Mouse (Mus musculus) macrophage (primary cell): ENCODE results near the gene Serpina12. TPM values are rescaled to one million over a fixed set of nuclear protein-coding genes. Genes with fewer than 3 reads are reported as not detected.

Experiments used
- H3K27ac ChIP-seq: fragments of 350-480 bp; formaldehyde crosslinking; 2 replicates; pipeline ENCODE4 v1.9.0; 2021
- H3K36me3 ChIP-seq: fragments of 350-480 bp; formaldehyde crosslinking; 2 replicates; pipeline ENCODE4 v1.9.0; 2021; ENCODE audit errors: inconsistent target
- H3K4me3 ChIP-seq: fragments of 350-480 bp; formaldehyde crosslinking; 2 replicates; pipeline ENCODE4 v1.9.0; 2021; ENCODE audit errors: inconsistent target
- H3K79me2 ChIP-seq: fragments of 350-480 bp; formaldehyde crosslinking; 2 replicates; pipeline ENCODE4 v1.9.0; 2021; ENCODE audit errors: inconsistent target
- WGBS: methylation state at CpG from one replicate; pipeline ENCODE4 v1.1.7; 2026; ENCODE audit warnings: inconsistent platforms; ENCODE audit not compliant: missing documents; 5-methylcytosine and 5-hydroxymethylcytosine counted together
- polyA plus RNA-seq: library from polyadenylated mRNA; stranded (reverse); fragments of 250-400 nt; gene quantifications from 3 replicates; pipeline ENCODE4 v1.2.4, GENCODE M21; 2018; ENCODE audit warnings: inconsistent platforms
- total RNA-seq, 78 experiments: library from RNA; depleted of rRNA; stranded (reverse); fragments of 250-400 nt; gene quantifications; 1 replicate in 9 of 78; 2 replicates in 24 of 78; 3 replicates in 43 of 78; 4 replicates in 2 of 78; pipeline ENCODE4 v1.2.4; 2018; ENCODE audit warnings: inconsistent platforms in 56 of 78

Gene Serpina12
- total RNA-seq (2018; cell fraction: chromatin; rRNA removed): not detected
- under 1 TPM in 1 of 26 experiments, not detected in 25; under 0.01 TPM for total RNA-seq (2018; cell fraction: cytosol; rRNA removed)
- not detected for total RNA-seq (2018; cell fraction: nucleus; rRNA removed)
- not detected in 3 replicates for polyA plus RNA-seq

DNA sequence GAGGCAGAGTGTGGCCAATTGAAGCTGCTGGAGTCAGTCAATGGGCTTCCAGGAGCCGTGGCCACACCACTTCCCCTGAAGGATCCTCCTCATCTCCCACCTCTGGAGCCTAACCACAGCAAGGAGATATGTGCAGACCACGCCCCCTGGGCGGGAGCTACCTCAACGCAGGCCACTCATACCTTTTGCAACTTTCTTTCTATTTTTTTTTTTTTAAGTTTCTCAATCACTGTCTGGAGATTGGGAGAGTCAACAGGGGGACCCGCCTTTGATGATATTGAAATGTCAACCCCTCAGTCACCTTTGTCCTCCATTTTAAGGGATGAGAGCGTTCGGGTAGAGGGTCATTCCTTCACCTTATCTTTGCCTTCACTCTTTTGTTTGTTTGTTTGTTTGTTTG, at the start of gene Serpina12:
Gene Serpina12, minus strand, starts transcription at position 101 of the 400 bp plus-strand sequence.
- Histone ChIP-seq H3K27ac (no peak within 1 kb of the TSS), H3K4me3 (no peak within 1 kb of the TSS), H3K79me2 (no peaks in the 10 kb centered on the region), H3K36me3 (no peaks in the 10 kb centered on the region)
- WGBS: 80% methylated on average over 5 of the region's 7 CpGs

GRCm38 (mm10) chr12:104091303-104091702, 47.1 kb upstream of the Serpina12 start:
- WGBS: 89% methylated on average over 1 of the region's 1 CpGs
- Histone ChIP-seq H3K4me3 (no peak overlapping the region), H3K27ac (no peak overlapping the region), H3K36me3 (no peaks in the 10 kb centered on the region), H3K79me2 (no peaks in the 10 kb centered on the region)

DNA sequence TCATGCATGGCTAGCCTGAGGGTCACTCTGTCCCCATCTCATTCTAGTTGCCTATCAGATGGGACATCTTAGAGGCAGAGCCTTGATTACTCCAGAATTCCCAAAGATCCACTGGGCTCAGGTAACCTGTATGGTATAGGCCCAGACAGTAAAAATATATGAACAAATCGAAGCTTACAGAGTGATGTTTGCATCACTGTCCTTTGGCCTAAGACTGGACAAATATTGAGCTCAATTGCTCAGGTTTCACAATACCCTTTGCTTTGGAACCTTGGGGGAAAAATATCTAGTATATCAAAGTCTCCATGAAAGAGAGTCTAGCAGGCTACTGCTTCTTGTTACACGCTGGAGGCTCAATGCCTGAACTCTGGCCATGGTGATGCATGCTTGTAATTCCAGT, 45.9 kb upstream of the Serpina12 start:
- Histone ChIP-seq H3K27ac (no peak overlapping the region), H3K4me3 (no peak overlapping the region), H3K36me3 (no peaks in the 10 kb centered on the region), H3K79me2 (no peaks in the 10 kb centered on the region)
- 100% methylated on average over 2 of the region's 2 CpGs for WGBS

- no peaks in the 10 kb centered on the region for H3K36me3 ChIP-seq
- H3K4me3 ChIP-seq: no peak overlapping the region
- H3K79me2 ChIP-seq: no peaks in the 10 kb centered on the region
- no peak overlapping the region for H3K27ac ChIP-seq
- 82% methylated on average over 5 of the region's 5 CpGs for WGBS
These were observed 28.0 kb upstream of the Serpina12 start for GRCm38 (mm10) chr12:104072286-104072685.

DNA sequence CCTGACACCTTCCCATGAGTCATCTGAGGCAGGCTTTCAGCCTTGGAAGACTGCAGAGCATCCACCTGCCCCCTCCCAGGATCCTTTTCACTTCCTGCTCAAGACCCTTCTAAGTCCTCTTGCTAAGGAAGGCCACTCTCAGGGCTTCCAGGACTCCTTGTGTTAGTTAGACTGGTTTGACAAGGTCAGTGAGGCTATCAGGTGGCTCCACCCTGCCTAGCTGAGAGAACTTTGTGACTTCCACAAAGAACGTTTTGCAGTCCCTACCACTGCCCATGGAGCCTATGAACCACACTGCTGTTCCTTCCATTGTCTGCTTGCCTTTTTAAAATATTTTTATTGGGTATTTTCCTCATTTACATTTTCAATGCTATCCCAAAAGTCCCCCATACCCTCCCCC, 27.5 kb upstream of the Serpina12 start:
- Histone ChIP-seq H3K36me3 (no peaks in the 10 kb centered on the region), H3K79me2 (no peaks in the 10 kb centered on the region), H3K4me3 (no peak overlapping the region), H3K27ac (no peak overlapping the region)
- WGBS: 79% methylated on average over 1 of the region's 1 CpGs

DNA sequence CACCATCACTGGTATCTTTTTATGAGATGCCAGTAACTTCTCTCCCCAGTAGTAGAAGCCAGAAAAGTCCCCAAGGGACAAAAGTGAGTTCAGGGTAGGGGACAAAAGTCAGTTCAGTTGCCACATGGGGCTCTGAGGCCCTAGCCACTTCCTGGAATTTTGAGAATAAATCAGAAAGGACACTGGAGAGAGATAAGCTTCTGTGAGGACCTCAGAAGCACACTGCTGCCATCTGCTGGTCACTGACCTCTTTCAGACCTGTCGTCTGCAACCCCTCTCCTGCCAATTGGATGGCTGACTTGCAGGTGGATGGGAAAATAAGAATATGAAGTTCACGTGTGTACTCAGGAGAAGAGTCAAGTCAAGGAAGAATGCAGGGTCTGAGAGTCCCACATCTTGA, 25.4 kb upstream of the Serpina12 start:
- no peaks in the 10 kb centered on the region for H3K36me3 ChIP-seq
- H3K4me3 ChIP-seq: no peak overlapping the region
- no peak overlapping the region for H3K27ac ChIP-seq
- WGBS: 5% methylated on average over 2 of the region's 2 CpGs
- no peaks in the 10 kb centered on the region for H3K79me2 ChIP-seq

DNA sequence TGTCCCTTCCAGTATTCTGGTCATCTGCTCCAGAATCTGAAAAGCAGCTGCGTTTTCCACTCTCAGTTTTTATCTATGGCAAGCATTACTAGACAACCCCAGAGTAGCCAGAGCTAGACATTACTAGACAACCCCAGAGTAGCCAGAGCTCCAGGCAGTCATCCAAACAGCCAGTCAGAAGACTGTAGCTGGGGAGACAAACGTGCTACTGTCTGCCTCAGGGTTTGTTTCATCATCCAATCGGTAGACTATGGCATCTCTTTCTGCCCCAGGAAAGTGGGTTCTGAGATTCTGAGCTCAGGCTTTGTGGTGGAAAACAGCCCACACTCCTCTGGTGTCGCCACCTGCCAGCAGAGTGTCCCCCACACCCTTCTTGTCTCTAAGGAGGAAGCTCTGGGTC, 23.3 kb upstream of the Serpina12 start:
- 3% methylated on average over 4 of the region's 4 CpGs for WGBS
- Histone ChIP-seq H3K36me3 (no peaks in the 10 kb centered on the region), H3K4me3 (peak overlapping the region; percentile 21), H3K27ac (peak overlapping the region; percentile 36), H3K79me2 (no peaks in the 10 kb centered on the region)

DNA sequence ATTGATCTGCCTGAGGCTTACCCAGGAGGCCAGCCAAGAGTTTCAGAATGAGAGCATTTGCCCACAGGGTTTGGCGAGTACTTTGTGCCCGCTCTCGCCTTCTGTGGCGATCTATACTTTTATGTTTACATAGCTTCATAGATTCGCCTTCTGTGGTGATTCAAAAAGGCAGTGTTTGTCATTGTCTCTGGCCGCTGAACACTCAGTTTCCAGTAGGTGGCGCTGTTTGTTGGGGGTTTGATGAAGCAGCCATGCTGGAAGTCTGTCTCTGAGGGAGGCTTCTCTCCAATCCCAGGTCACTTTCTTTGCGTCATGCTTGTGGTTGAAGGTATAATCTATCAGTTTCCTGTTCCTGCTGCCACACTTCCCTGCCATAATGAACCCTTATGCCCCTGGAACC, 22.0 kb upstream of the Serpina12 start:
- 28% methylated on average over 8 of the region's 8 CpGs for WGBS
- H3K27ac ChIP-seq: no peak overlapping the region

DNA sequence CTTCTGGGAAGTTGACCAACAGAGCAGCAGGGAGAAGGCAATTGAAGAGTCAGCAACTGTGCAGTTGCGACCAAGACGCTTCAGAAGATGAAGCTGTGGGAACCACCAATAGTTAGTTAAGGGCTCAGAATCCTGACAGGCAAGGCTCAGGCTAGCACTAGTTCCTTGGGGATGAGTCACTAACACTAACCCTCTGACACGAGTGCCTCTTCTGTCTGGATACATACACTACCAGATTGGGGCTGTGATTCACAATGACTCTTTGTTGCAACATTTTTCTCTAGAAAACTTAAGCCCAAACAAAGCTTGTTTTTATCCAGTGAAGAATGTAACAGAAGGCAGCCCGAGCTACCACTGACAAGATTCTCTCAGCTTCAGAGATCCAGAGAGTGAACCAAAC, 20.8 kb upstream of the Serpina12 start:
- 72% methylated on average over 4 of the region's 4 CpGs for WGBS
- no peaks in the 10 kb centered on the region for H3K36me3 ChIP-seq
- no peak overlapping the region for H3K4me3 ChIP-seq
- no peaks in the 10 kb centered on the region for H3K79me2 ChIP-seq
- H3K27ac ChIP-seq: no peak overlapping the region

More for the DNA sequence above, 22.0 kb upstream of the Serpina12 start:
- Histone ChIP-seq H3K4me3 (no peak overlapping the region), H3K36me3 (no peaks in the 10 kb centered on the region), H3K79me2 (no peaks in the 10 kb centered on the region)

DNA sequence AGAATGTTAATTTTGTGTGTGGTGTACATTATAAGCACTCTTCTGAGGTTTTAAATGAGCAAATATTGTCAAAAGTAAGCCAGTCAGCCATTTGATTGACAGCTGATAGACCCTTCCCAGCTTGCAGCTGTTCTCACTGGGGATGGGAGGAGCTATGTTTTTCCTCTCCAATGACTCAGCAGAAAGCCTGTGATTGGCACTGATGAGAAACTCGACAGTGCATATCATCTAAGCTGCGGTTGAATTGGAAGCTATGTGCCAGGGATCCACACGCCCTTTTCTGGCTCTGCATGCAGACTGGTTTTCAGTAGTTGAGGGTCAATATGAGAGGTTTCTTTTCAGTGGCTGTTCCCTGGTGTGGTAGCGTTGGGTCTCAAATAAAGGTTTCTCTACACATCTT, 20.3 kb upstream of the Serpina12 start:
- WGBS: 65% methylated on average over 4 of the region's 4 CpGs
- Histone ChIP-seq H3K79me2 (no peaks in the 10 kb centered on the region), H3K27ac (no peak overlapping the region)

GRCm38 (mm10) chr12:104061862-104062261, 17.6 kb upstream of the Serpina12 start:
- WGBS: 8% methylated on average over 2 of the region's 2 CpGs
- Histone ChIP-seq H3K79me2 (no peaks in the 10 kb centered on the region), H3K4me3 (no peak overlapping the region), H3K27ac (no peak overlapping the region), H3K36me3 (no peaks in the 10 kb centered on the region)

More for the DNA sequence above, 20.3 kb upstream of the Serpina12 start:
- Histone ChIP-seq H3K4me3 (no peak overlapping the region), H3K36me3 (no peaks in the 10 kb centered on the region)

DNA sequence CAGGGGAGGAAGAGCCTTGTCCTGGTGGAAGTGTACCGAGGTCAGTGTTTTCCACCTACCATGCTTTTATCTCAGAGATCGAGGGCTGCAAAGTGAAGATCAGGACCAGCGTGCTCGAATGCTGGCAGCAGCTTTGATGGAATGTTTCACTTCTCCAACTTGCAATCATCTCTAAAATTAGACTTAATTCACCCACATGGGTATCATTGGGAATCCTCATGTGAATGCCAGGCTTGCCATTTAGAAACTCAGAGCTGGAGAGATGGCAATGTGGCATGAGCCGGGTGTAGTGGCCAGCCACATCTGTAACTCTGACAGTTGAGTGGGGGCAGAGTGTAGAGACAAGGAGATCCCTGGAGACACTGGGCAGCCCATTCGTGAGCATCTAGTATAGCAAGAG, 15.9 kb upstream of the Serpina12 start:
- no peak overlapping the region for H3K27ac ChIP-seq

GRCm38 (mm10) chr12:104057531-104057930, 13.3 kb upstream of the Serpina12 start:
- no peaks in the 10 kb centered on the region for H3K79me2 ChIP-seq
- 82% methylated on average over 7 of the region's 7 CpGs for WGBS
- H3K36me3 ChIP-seq: no peaks in the 10 kb centered on the region
- no peak overlapping the region for H3K4me3 ChIP-seq
- no peak overlapping the region for H3K27ac ChIP-seq

More for the DNA sequence above, 15.9 kb upstream of the Serpina12 start:
- Histone ChIP-seq H3K79me2 (no peaks in the 10 kb centered on the region), H3K4me3 (no peak overlapping the region), H3K36me3 (no peaks in the 10 kb centered on the region)
- 52% methylated on average over 6 of the region's 6 CpGs for WGBS

- WGBS: 10% methylated on average over 4 of the region's 4 CpGs
- no peak overlapping the region for H3K27ac ChIP-seq
- no peaks in the 10 kb centered on the region for H3K79me2 ChIP-seq
- H3K36me3 ChIP-seq: no peaks in the 10 kb centered on the region
- no peak overlapping the region for H3K4me3 ChIP-seq
These were observed 12.8 kb upstream of the Serpina12 start for GRCm38 (mm10) chr12:104057050-104057449.

DNA sequence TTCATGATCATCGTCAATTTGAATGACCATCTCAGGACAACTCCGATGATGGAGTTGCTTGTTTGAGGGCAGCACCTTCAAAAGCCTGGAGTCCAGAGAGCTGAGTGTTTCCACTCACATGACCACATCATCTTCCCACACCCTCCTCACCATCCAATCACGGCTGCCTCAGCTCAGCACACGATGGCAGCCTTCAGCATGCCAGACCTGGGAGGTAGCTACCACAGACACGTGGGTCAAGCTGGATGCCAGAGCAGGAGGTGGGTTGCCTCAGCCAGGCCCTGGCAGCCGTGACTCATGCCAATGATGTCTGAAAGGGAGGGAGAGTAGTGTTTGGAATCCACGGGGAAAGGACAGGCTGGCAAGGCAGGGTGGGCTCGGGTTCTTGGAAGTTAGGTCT, 11.5 kb upstream of the Serpina12 start:
- 83% methylated on average over 7 of the region's 8 CpGs for WGBS

GRCm38 (mm10) chr12:104053995-104054394, 9.8 kb upstream of the Serpina12 start:
- Histone ChIP-seq H3K36me3 (no peaks in the 10 kb centered on the region), H3K4me3 (no peak overlapping the region), H3K79me2 (no peaks in the 10 kb centered on the region), H3K27ac (no peak overlapping the region)
- 56% methylated on average over 1 of the region's 1 CpGs for WGBS

More for the DNA sequence above, 11.5 kb upstream of the Serpina12 start:
- Histone ChIP-seq H3K79me2 (no peaks in the 10 kb centered on the region), H3K4me3 (no peak overlapping the region), H3K36me3 (no peaks in the 10 kb centered on the region), H3K27ac (no peak overlapping the region)
